Mouse (Mus musculus): ENCODE measurements around the gene Tulp2.

DNA sequence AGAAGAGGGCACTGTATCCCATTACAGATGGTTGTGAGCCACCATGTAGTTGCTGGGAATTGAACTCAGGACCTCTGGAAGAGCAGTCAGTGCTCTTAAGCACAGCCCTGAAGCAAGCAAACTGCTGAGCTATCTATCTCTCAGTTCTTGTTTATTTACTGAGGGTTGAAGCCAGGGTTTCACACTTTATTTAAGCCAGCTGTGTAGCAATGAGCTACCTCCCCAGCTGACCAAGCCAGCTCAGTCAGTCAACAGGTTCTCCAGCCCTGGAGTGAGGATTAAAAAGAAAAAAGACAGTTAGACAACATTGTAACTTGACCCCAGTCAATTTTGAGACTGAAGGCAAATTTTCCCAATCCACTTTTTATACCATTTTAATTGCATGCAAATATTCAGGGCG, 54.0 kb downstream of the Tulp2 start:
- TF ChIP-seq CTCF (conservative IDR thresholded peaks at IDR 0.05; ENCODE audit: low read length) (no peak), POU5F1 (IDR thresholded peaks at IDR 0.05; ENCODE audit: borderline replicate concordance, low read length) (no peak)

All from E14TG2a.4 (cell line).